Mouse (Mus musculus) ovary, postnatal 36 days (tissue): ENCODE data around the gene Gm4767.
"Not testable (repeated sequence)": the region's sequence is repeated elsewhere in the genome, so short reads cannot be mapped to it uniquely, and the experiment has no call there.

Source experiments
- DNase-seq: peaks from one replicate; pipeline ENCODE4 v3.0.0; 2022; ENCODE audit warnings: low spot score, mixed read lengths

Gm4767 gene

DNA sequence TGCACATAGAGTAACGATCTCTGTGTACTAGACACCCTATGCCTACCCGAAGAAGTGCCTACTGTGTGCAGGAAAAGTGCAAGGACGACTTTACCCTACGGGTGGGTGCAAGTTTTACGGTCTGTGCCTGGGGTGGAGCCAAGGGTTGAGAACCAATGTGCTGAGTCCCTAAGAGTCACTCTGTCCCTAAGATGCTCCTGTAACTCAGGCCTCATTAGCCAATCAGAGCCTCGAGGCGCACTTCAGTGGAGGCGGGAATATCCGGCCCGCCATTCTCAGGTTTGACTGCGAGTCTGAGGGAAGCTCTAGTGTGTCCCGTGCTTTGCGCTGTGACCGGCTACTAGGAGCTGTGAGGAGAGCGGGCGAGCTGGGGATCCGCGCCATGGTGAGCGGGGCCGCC is at the start of gene Gm4767:
Gene Gm4767 (plus strand): TSS at position 288 of the 400 bp plus-strand sequence.
- peak; percentile 1 for DNase-seq

GRCm38 (mm10) chr10:81770506-81771403 is 41.2 kb upstream of the Gm4767 start, which contains the start of gene Gm3055:
Gene Gm3055, minus strand, starts transcription at chr10:81771161.
- DNase-seq = not testable (repeated sequence)

- DNase-seq = not testable (repeated sequence)
These were observed 40.6 kb upstream of the Gm4767 start for GRCm38 (mm10) chr10:81771404-81771777.

- not testable (repeated sequence) for DNase-seq
These were observed 34.2 kb downstream of the Gm4767 start for GRCm38 (mm10) chr10:81846219-81846618.

GRCm38 (mm10) chr10:81863409-81864407 is 51.7 kb downstream of the Gm4767 start, which contains the start of gene Gm32687:
Gene Gm32687, plus strand, starts transcription at chr10:81863934.
- DNase-seq = peak; percentile 4
